Mouse (Mus musculus) CD4-positive, CD25-positive, alpha-beta regulatory T cell, adult 9 weeks (primary cell): Measurements from ENCODE around the gene Rhof. TPM values are rescaled to one million over a fixed set of nuclear protein-coding genes. Genes with fewer than 3 reads are reported as not detected.

ENCODE experiments used
- polyA plus RNA-seq: library from polyadenylated mRNA; unstranded; fragments of 100-300 nt; shearing (Covaris generic); gene quantifications from one replicate; pipeline ENCODE4 v1.2.1, GENCODE M21; 2017

Rhof gene
- 216 TPM for polyA plus RNA-seq

GRCm38 (mm10) chr5:123132308-123133071 lies at the start of gene Rhof:
Gene Rhof (minus strand): TSS chr5:123132692.

GRCm38 (mm10) chr5:123169284-123169683 lies 36.8 kb upstream of the Rhof start, which contains the start of gene Psmd9:
Gene Psmd9 (plus strand): TSS chr5:123169413.

GRCm38 (mm10) chr5:123142161-123143157 lies 10.0 kb upstream of the Rhof start, which contains the start of gene Setd1b:
Gene Setd1b (plus strand): TSS chr5:123142193.

DNA sequence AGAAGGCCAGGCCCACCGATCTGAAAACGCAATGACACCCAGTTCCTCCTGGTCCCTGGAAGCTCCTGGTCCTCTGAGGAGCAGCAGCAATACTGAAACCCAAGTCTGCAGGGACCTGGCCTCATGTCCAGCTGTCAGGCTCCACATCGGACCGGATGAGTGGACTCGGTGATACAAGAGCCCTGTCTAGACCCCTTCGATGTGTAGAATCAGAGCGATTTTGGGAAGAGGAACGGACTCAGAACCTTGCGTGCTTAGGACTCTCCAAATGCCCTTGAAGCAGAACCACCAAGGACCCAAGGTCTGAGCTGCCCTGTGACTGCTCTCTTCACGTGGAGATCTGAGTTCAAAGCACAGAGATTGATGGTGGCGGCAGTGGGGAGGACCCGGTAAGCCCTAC lies 64.4 kb downstream of the Rhof start, which contains the start of gene Tmem120b:
Gene Tmem120b, plus strand, starts transcription at position 301 of the 400 bp plus-strand sequence.

Other genes starting within 250 kb of the Rhof start
- 37.7 TPM for gene Kdm2b, start 142.9 kb downstream of the Rhof start, polyA plus RNA-seq
- 8.0 TPM for gene Orai1, start 117.6 kb downstream of the Rhof start, polyA plus RNA-seq
- 3.8 TPM for gene Morn3, start 85.7 kb downstream of the Rhof start, polyA plus RNA-seq
- 4.0 TPM for gene Tmem120b, start 64.3 kb downstream of the Rhof start, polyA plus RNA-seq
- 3.1 TPM for gene Setd1b, start 9.5 kb upstream of the Rhof start, polyA plus RNA-seq
- 68.6 TPM for gene Psmd9, start 36.7 kb upstream of the Rhof start, polyA plus RNA-seq
- gene Hpd, start 50.0 kb upstream of the Rhof start, polyA plus RNA-seq, result not detected
- 3.5 TPM for gene Wdr66, start 119.4 kb upstream of the Rhof start, polyA plus RNA-seq
- gene Bcl7a, start 211.1 kb upstream of the Rhof start, polyA plus RNA-seq, result 9.4 TPM